ENCODE assay signal across 8 mouse cellular contexts in genomic region chr9:113930534-113931374, GRCm38 (mm10). TPM values are rescaled to one million over a fixed set of nuclear protein-coding genes. Genes with fewer than 3 reads are reported as not detected.
A peak's percentile ranks its signal among the peaks of the same experiment; 100 is the strongest.
DNase-seq lines count a peak whose midpoint lies in the region; ATAC-seq lines count a peak whose summit lies in the region.

Ubp1 (plus strand) TSS chr9:113930934.

- peak within 1 kb of the TSS; percentile 89 for H3K27ac ChIP-seq in hindbrain, embryonic 15.5 days (replicated peaks)

- peak within 1 kb of the TSS; percentile 60 for H3K9ac ChIP-seq in hindbrain, embryonic 15.5 days

- 0 out of 2 replicates have a peak, but pooled peaks cover 2% of the 10 kb centered on the region for H3K36me3 ChIP-seq in hindbrain, embryonic 15.5 days

- H3K4me2 ChIP-seq in hindbrain, embryonic 15.5 days = peak within 1 kb of the TSS; percentile 83

- peak; percentile 97 for ATAC-seq in hindbrain, embryonic 15.5 days (ENCODE audit: low FRiP score, low read depth)

- H3K27me3 ChIP-seq in hindbrain, embryonic 15.5 days = no peaks in the 10 kb centered on the region

- WGBS in hindbrain, embryonic 15.5 days = under 1% methylated on average over 35 of the region's 86 CpGs

- no peaks in the 10 kb centered on the region for H3K9me3 ChIP-seq in hindbrain, embryonic 15.5 days

- peak; percentile 96 for DNase-seq in T-cell, adult 2 months (ENCODE audit: low spot score)
- peak; percentile 94 to 95 for DNase-seq in cerebellum, postnatal 36 days
- peak; percentile 96 to 98 for DNase-seq in frontal cortex, postnatal 36 days (ENCODE audit: low spot score in 2 of 2)
- peak; percentile 97 for DNase-seq in left cerebral cortex, adult 11 months (ENCODE audit: low spot score)
- peak; percentile 96 to 99 for DNase-seq in lung, postnatal 4 days
- peak; percentile 95 for DNase-seq in retina, postnatal 7 days (ENCODE audit: low read depth, low spot score)
- peak; percentile 92 for DNase-seq in urinary bladder, adult 2 months (ENCODE audit: low spot score)

- peaks cover 33% of the 10 kb centered on the region for H3K4me1 ChIP-seq in hindbrain, embryonic 15.5 days (replicated peaks)

- peak within 1 kb of the TSS; percentile 54 for H3K4me3 ChIP-seq in hindbrain, embryonic 15.5 days

RNA-seq across cellular contexts. Expression of gene Ubp1, which starts in this region (rescaled TPM):
- polyA plus RNA-seq in hindbrain, embryonic 15.5 days (2015; fragmentation: Nextera tagmentation; extraction: Ambion mirVana) = 31.7 and 32.0 TPM in 2 replicates
- polyA plus RNA-seq in urinary bladder, adult 2 months (2012; rRNA removed) = 92.3 and 107 TPM in 2 replicates

Comparison
In these comparisons a context has a peak if more than half of its experiments do, and no peak if none do; other contexts are left out.
1. Peak in every context shown above with its lines: DNase-seq, ATAC-seq, H3K4me3 ChIP-seq and H3K27ac ChIP-seq.